Mouse (Mus musculus) testis, adult 2 months (tissue): ENCODE measurements around the gene Rpl18.

Source experiments
- CTCF ChIP-seq: fragments of 200-500 bp; IDR thresholded peaks from 2 replicates; pipeline ENCODE4 v1.5.1; 2012; ENCODE audit warnings: low read depth, mild to moderate bottlenecking, inconsistent platforms, low read length, moderate library complexity; ENCODE audit not compliant: control insufficient read depth, insufficient read depth, insufficient replicate concordance
- POLR2A ChIP-seq: fragments of 200-500 bp; IDR thresholded peaks from 2 replicates; pipeline ENCODE4 v1.6.1; 2012; ENCODE audit warnings: low read depth, mild to moderate bottlenecking, inconsistent platforms, low read length, moderate library complexity; ENCODE audit not compliant: control insufficient read depth

DNA sequence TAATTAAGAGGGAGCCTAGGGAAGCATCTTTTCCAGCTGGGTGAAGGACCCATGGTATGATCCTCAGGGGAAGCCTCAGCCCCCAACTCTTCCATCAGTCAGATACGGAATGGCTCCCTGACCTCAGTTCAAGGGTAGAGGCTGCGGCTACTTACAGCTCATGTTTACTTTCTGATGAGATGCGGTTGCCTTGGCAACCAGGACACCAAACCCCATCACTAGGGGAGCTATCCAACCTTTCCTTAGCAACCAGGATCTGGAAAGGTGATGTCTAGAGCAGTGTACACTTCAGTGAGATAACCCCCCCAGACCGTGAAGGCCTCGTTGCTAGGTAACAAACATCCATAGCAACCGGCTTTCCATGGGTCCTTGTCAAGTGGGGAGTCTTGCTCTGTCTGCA lies 6.2 kb upstream of the Rpl18 start:
- TF ChIP-seq CTCF (no peak), POLR2A (no peak)
